Comparison of ENCODE assay signal across 28 mouse cellular contexts in genomic region chr15:87605504-87606280, GRCm38 (mm10).
DNase-seq lines count a peak whose midpoint lies in the region; ATAC-seq lines count a peak whose summit lies in the region.
"Had no signal": no experiment of that assay in that cellular context is flagged by ENCODE, and none has a peak within 500 bp of the region (broad histone marks: within the 10 kb centered on the region; RNA-seq: fewer than 3 reads in every experiment).

No protein-coding gene starts in this region.

- no peak overlapping the region for H3K4me2 ChIP-seq in hindbrain, embryonic 14.5 days (replicated peaks)
- H3K4me2 ChIP-seq: forebrain, embryonic 13.5 days; heart, embryonic 12.5 days; limb, embryonic 15.5 days; liver, embryonic 13.5 days had no signal

- DNase-seq in hindbrain, embryonic 14.5 days (ENCODE audit: low spot score), result no peak
- no peak for DNase-seq in hindbrain, embryonic 10.5 days (ENCODE audit: low spot score)
- peak; percentile 26 to 58 for DNase-seq in left cerebral cortex, postnatal 14 days (ENCODE audit: low spot score in 2 of 2)
- DNase-seq in left cerebral cortex, postnatal 4 days, result no peak
- peak; percentile 43 for DNase-seq in retina, postnatal 1 day
- DNase-seq in retina, embryonic 14.5 days (ENCODE audit: low spot score), result no peak
- DNase-seq: adrenal gland, postnatal 14 days; cerebellum, adult 2 months; cerebellum, postnatal 14 days; gastrocnemius, postnatal 25 days; heart, adult 18-20 months; heart, postnatal 4 days; kidney, adult 9 months; kidney, postnatal 10 days; liver, embryonic 13.5 days; lung, adult 18-20 months; lung, postnatal 4 days; right cerebral cortex, postnatal 14 days; spleen, adult 18-20 months; thymus, postnatal 14 days had no signal

- peaks cover 34% of the 10 kb centered on the region for H3K4me1 ChIP-seq in hindbrain, embryonic 14.5 days (replicated peaks; ENCODE audit: control insufficient read depth, insufficient read depth, low read length)
- peaks cover 8% of the 10 kb centered on the region; the same call in 1 of the 2 replicates for H3K4me1 ChIP-seq in hindbrain, embryonic 10.5 days (replicated peaks)
- H3K4me1 ChIP-seq: heart, embryonic 12.5 days; limb, embryonic 10.5 days; limb, embryonic 15.5 days; liver, embryonic 13.5 days had no signal

- H3K9ac ChIP-seq in hindbrain, embryonic 14.5 days, result no peak overlapping the region
- H3K9ac ChIP-seq: forebrain, embryonic 13.5 days; heart, embryonic 12.5 days; limb, embryonic 15.5 days; liver, embryonic 13.5 days had no signal

- H3K27me3 ChIP-seq in hindbrain, embryonic 14.5 days (ENCODE audit: control insufficient read depth, insufficient read depth, low read length), result no peaks in the 10 kb centered on the region
- H3K27me3 ChIP-seq in hindbrain, embryonic 10.5 days (ENCODE audit: insufficient read depth, poor library complexity, severe bottlenecking), result no peaks in the 10 kb centered on the region
- H3K27me3 ChIP-seq: forebrain, embryonic 13.5 days; liver, embryonic 13.5 days had no signal

- H3K4me3 ChIP-seq in hindbrain, embryonic 14.5 days (replicated peaks; ENCODE audit: low read length), result no peak overlapping the region
- H3K4me3 ChIP-seq in hindbrain, embryonic 10.5 days, result no peak overlapping the region
- H3K4me3 ChIP-seq: forebrain, embryonic 13.5 days; heart, embryonic 12.5 days; limb, embryonic 10.5 days; limb, embryonic 15.5 days; liver, embryonic 13.5 days had no signal

- no peak overlapping the region for H3K27ac ChIP-seq in hindbrain, embryonic 14.5 days
- no peak overlapping the region for H3K27ac ChIP-seq in hindbrain, embryonic 10.5 days
- H3K27ac ChIP-seq: forebrain, embryonic 13.5 days; limb, embryonic 10.5 days; limb, embryonic 15.5 days; liver, embryonic 13.5 days had no signal

- no peaks in the 10 kb centered on the region for H3K9me3 ChIP-seq in hindbrain, embryonic 14.5 days (ENCODE audit: control insufficient read depth, low read length)
- H3K9me3 ChIP-seq in hindbrain, embryonic 10.5 days, result no peaks in the 10 kb centered on the region
- H3K9me3 ChIP-seq: forebrain, embryonic 13.5 days; heart, embryonic 12.5 days; limb, embryonic 10.5 days; limb, embryonic 15.5 days; liver, embryonic 13.5 days had no signal

- intact Hi-C loops in left cerebral cortex, postnatal 14 days (cut with DNase I), result no loop called here
- intact Hi-C loops in left cerebral cortex, postnatal 4 days (cut with DNase I), result no loop called here

- WGBS in hindbrain, embryonic 14.5 days, result 55% methylated on average over 9 of the region's 9 CpGs
- WGBS in hindbrain, embryonic 10.5 days, result 74% methylated on average over 9 of the region's 9 CpGs

- ATAC-seq in hindbrain, embryonic 14.5 days (ENCODE audit: low FRiP score), result peak; percentile 31; the same call in 1 of the 2 replicates
- ATAC-seq in cerebellum, adult (ENCODE audit: insufficient number of reproducible peaks, low FRiP score, low TSS enrichment), result no peak
- ATAC-seq: CD4-positive, CD25-positive, alpha-beta regulatory T cell, adult 4 months; forebrain, embryonic 13.5 days; intestine, postnatal 0 days; lung, postnatal 0 days had no signal

- H3K36me3 ChIP-seq in hindbrain, embryonic 14.5 days (replicated peaks; ENCODE audit: control insufficient read depth, insufficient read depth), result no peaks in the 10 kb centered on the region
- no peaks in the 10 kb centered on the region for H3K36me3 ChIP-seq in hindbrain, embryonic 10.5 days
- H3K36me3 ChIP-seq: heart, embryonic 12.5 days; limb, embryonic 10.5 days; limb, embryonic 15.5 days; liver, embryonic 13.5 days had no signal

Comparison
In these comparisons a context has a peak if more than half of its experiments do, and no peak if none do; other contexts are left out.
1. DNase-seq: peak in left cerebral cortex, postnatal 14 days (2 of 2) and retina, postnatal 1 day (single experiment); none in hindbrain, embryonic 14.5 days (single experiment), hindbrain, embryonic 10.5 days (single experiment), left cerebral cortex, postnatal 4 days (single experiment) and retina, embryonic 14.5 days (single experiment).